Mouse (Mus musculus) right cerebral cortex, adult 2 months (tissue): ENCODE measurements at regions not wholly inside any gene's neighbourhood (a gene's known extent, or its start where the extent isn't known, plus 50 kb on each side); places are given as distances from the start of the nearest gene placed in this dataset.
"Not testable (repeated sequence)": the region's sequence is repeated elsewhere in the genome, so short reads cannot be mapped to it uniquely, and the experiment has no call there.

Experiments
- DNase-seq, 2 experiments: peaks; one replicate each; pipeline ENCODE4 v3.0.0; 2021 to 2022; ENCODE audit warnings: low spot score in 2 of 2

DNA sequence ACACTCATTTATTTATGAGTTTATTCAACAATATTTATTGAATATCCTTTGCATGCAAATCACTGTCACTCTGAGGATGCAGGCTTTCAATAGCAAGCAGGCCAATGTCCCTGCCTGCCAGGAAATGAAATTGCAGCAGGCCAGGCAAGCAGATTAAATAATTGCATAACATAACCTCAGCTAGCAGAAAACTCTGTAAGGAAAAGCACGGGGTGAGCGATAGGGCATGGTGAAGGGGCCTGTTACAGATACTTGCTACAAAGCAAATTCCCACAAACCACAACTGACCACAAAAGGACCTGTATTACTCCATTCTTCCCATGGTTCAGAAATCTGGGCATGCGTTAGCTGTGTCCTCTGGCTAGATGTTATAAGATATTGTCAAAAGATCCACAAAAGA lies 509.8 kb downstream of the Bnc2 start:
- DNase-seq = no peak

DNA sequence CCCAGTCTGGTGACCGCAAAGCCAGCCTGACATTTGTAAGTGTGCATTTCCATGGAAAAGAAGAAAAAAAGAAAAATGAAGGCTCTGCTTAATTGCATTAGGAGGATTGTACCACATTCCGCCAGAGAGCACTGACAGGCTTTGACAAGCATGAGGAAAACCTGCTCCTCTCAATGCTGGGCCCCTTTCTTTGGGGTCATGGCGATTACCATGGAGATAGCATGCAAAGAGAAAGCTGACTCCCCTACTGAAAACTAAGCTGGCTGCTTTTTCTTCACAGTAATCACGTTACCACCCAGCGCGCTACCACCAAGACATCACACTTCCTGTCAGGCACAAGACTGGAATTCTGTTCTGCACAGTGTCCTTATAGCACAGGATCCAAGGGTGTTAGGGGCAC lies 502.2 kb downstream of the Bnc2 start:
- no peak for DNase-seq

DNA sequence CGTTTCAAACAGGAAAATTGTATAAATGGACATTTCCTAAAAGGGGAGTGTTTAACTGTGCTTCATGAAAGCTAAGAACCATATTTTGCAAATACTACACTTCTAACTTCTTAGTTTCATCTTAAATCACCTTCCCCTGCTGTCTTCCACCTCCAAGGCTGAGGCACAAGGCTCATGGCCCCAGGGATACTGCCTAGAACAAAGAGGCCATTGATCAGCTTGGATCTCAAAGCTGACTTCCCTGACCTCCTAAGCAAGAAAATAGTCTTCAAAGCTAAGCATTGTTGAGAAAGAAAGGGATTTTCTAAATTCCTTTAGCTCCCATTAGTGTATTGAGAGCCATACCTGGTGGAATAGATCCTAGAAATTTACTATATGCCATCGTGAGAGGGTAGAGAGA lies 501.6 kb downstream of the Bnc2 start:
- no peak for DNase-seq

DNA sequence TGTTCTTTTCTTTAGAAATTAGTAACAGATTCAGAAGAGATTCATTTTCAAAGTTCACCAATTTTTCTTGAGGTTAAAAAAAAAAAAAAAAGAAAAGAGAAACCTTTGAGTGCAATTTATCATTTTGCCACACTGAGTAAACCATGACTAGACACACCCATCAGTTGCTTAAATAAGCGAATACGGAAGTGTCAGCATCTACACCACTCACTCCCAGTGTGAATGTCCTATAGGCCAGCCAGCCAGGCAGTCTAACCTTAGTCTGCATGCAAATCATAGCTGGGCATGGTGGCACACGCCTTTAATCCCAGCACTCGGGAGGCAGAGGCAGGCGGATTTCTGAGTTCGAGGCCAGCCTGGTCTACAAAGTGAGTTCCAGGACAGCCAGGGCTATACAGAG lies 498.6 kb downstream of the Bnc2 start:
- DNase-seq = not testable (repeated sequence)

DNA sequence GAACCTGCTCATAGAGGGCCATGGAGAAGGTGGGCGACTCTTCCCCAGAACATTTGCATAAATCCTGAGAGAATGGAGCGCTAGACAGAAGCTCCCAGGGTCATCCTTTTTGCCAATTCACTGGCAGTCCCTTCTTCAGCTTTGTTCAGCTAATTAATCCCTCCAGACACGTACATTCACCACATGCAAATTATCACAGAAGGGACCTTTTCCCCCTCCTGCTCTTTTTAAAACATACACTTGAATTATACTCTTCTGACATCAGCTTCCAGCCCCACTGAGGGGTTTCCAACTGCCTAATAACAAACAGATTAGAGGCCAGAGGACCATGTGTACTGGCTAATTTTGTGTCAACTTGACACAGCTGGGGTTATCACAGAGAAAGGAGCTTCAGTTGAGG lies 497.2 kb downstream of the Bnc2 start:
- DNase-seq = no peak

DNA sequence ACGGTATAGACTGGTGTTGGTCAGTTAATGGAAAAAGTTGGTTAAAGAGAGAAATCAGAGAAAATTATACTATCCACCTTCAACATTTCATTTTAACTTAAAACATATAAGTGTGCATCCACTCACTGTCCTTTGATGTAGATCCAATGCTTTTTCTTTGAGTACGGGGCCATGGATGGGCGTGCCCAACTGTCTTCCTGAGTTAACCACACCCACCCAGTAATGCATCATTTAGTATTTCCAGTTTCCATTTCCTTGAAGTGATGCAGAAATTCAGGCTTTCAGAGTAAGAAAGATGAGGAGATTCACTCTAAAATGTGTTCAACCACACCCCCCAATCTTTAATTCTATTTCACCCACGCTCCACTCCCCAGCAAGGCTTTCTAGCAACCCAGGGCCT lies 490.6 kb downstream of the Bnc2 start:
- no peak for DNase-seq

DNA sequence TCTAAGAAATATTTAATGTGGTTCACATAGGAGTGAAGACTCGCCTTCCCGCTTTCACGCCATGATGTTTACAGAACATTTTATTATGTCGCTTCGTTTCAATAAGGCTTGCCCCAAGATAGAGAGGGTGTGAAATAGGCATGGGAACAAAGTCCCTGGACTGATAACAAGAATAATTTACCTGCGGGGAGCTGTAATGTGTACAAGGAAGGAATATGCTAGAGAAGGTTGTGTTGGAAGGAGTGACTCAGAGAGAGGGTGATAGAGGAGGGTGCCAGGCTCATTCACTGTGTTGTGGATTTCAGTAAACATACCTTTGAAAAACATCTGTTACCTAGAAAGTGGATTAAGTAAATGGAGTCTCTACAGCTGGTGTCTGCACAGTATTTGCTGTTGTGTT lies 490.2 kb downstream of the Bnc2 start:
- no peak for DNase-seq

DNA sequence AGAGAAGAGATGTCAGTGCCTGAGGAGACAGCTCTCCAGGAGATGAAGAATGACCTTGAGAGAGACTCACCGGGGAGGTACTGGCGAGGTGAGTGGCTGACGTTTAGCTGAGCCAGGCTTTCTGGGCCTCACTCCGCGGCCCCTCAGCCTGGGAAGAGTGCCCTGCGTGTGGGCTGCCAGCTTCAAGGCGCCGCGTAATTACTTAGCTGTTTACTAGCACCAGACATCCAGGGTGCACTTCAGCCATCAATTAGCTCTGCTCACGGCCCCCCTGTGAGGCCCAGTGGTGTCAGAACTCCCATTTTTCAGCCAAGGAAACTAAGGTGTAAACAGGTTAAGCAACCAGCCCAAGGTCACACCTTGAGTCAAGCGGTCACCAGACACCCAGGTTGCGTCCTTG lies 485.8 kb downstream of the Bnc2 start:
- DNase-seq = no peak

DNA sequence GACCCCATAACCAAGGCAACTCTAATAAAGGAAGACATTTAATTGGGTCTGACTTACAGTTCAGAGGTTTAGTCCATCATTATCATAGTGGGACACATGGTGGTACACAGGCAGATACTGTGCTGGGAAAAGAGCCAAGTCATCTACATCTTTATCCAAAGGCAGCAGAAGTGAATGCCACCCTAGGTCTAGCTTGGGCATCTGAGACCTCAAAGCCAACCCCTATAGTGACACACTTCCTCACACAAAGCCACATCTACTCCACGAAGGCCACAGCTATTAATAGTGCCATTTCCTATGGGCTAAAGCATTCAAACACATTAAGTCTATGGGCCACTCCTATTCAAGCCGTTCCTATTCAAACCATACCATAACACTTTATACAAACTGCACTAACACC lies 483.8 kb downstream of the Bnc2 start:
- no peak for DNase-seq

DNA sequence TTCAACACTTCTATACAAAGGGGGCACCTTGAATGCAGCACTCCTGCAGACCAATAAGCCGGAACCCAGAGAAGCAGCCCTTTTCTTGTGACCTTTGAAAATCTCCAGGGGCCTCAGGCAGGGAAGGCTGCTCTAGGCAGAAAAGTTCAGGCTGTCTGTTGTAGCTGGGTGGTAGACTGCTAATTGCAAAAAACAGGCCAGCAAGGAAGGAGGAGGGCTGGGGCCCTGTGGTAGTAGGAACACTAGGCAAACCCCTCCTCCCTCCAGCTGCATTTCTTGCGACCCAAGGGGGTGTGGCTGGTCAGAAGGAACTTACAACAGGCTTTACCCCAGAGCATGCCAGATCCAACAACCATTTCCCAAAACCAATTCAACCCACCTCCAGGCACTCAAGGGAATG lies 482.8 kb downstream of the Bnc2 start:
- no peak for DNase-seq

DNA sequence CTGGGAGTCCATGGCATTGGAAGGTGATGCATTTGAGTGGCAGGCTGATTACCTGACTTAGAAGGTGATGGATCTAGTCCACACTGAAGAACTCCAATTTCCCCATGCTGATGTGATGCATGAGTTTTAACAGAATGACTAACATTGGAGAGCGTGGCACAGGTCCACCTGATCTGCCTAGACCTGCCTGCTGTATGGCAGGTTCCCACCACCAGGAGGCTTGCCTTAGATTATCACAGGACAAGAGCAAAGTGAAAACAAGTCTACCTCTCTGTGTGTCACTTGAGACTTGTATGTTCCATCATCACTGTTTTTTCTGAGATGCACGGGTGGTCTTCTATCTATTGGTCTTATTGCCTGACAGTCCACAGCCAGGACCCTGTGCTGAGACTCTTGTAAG lies 478.3 kb downstream of the Bnc2 start:
- no peak for DNase-seq

DNA sequence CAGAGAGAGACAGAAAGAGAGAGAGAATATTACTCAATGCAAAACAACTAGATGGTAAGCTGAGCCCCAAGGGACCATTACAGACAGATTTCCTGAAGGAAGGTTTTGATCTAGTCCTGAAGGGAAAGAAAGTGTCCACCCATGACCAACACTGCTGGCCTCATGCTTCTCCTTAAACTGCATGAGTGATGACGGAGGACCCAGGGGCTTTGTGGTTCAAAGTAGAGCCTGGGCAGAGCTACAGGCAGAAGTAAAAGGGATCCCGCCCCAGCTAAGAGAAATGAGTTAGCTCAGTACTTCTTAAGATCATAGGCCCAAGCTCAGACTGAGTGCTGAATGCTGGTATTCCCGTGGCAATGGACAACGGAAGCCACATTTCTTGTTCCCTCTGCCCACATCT lies 476.9 kb downstream of the Bnc2 start:
- DNase-seq = no peak

DNA sequence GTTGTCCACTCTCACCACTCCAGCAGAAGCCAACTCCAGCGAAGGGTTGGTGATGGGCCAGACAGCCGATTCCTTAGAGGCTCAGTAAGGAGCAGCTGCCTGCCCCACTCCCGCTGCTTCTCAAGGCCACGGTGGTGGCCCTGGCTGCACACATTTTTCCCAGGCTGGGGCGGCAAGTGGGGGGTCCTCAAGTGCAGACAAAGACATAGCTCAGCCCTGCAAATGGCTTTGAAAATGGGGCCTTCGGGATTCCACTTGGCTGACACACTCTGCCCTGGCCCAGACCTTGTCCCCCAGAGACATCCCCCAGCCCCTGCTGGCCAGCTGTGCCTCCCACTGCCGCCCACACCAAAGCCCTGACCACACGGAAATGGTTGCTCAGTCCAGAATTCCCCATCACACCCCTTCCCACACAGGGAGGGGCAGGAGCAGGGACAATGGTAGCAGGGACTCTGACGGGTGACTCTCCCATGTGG lies 475.9 kb downstream of the Bnc2 start:
- no peak for DNase-seq

DNA sequence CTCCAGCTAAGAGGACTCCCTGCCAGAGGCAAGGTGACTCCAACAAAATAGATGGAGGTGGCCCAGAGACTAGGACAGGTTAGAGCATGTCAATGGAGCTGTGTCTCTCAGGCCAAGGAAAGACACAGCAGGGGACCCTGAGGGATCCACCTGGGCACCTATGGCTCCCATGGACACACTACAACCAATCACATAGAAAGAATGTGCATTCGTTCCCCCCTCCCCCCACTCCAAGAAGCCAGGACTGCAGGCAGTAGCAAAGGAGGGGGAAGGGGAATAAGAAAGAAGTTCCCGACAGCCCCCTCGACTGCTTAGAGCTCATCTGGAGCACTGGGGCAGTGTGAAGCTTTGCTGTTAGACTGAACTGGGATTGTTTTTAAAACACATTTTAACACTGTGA lies 474.1 kb downstream of the Bnc2 start:
- DNase-seq = no peak

DNA sequence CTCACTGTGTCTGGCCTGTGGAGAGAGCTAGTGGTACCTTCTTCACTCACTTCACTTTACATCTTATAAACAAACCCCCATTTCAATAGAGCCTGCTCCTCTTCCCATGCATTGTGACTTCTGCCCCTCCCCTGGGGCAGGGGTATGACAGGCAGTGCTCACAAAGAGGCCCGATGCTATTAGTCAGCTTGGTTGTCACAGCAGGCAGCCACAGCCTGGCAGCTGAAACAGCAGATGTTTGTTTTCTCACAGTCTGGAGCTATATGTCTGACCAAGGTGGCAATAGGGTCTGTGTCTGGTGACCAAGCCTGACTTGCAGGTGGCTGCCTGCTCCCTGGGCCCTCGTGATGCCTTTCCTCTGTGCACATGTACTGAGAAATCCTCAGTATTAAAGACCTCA lies 472.8 kb downstream of the Bnc2 start:
- DNase-seq = no peak

DNA sequence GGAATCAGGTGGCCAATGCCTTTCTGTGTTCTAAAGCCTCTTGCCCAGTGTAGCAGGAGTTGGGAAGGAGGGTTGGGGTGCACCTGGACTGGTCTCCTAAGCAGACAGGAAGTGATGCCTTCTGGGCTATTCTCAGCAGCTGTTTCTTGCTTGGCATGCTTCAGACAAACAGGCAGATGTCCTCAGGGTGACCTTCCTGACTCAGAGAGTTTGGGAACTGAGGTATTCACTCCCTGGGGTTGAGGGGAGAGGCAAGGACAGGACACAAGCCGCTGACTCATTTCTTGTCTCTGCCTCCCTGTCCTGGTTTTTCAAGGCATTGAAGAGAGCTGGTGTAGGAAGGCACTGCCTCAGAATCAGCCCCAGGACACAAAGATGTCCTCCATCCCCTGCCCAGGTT lies 471.4 kb downstream of the Bnc2 start:
- no peak for DNase-seq

DNA sequence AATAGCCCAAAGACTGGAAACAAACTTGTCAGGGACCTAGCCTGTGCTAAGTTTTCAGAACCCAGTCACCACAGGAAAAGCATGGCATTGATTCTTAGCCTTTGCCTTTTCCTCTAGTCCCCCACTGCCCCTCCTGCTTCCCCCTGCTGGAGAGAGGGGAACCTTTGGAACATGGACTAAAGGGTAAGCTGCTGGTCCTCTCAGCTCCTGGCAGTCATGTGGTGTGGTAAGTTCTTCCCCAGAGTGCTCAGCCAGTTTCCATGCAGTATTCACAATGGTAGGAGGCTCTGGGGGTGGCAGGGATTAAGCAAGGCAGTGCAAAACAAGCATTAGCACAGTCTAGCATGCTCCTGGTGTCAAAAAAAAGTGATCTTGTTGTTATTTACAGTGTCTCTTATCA lies 470.3 kb downstream of the Bnc2 start:
- DNase-seq = no peak

DNA sequence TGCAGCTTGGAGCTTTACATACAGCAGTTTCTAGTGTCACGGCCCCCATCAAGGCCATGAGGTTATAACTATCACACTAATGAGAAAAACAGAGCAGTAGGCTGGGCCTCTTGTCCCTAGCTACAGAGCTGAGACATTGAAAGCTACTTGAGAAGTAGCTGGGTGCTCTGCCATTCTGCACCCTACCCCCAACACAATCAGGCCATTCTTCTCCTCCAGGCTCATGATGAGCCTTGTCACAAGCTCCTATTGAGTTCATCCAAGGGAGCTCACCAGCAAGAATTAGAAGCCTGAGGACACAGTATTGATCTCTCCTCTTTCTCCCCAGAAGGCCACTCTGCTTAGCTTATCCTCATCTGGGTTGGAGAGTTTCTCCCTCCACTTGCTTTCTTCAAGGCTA lies 466.9 kb downstream of the Bnc2 start:
- no peak for DNase-seq

DNA sequence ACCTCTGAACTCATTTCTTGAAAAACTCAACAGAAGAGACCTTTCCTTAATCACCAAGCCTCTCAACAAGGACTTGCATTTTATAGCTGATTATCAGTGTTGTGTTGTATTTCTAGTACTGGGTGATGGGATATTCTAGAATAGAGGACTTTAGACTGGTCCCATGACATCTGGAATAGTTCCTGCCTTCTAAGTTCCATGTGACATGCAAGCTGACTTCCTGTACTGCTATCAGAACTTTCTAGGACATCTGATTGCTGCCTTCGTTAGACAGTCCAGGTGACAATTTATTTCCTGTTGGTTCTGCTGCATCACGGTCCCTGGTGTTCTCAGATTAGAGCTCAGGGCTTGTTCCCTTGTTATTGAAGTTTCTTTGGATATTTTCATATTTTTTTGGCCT lies 465.5 kb downstream of the Bnc2 start:
- DNase-seq = no peak

DNA sequence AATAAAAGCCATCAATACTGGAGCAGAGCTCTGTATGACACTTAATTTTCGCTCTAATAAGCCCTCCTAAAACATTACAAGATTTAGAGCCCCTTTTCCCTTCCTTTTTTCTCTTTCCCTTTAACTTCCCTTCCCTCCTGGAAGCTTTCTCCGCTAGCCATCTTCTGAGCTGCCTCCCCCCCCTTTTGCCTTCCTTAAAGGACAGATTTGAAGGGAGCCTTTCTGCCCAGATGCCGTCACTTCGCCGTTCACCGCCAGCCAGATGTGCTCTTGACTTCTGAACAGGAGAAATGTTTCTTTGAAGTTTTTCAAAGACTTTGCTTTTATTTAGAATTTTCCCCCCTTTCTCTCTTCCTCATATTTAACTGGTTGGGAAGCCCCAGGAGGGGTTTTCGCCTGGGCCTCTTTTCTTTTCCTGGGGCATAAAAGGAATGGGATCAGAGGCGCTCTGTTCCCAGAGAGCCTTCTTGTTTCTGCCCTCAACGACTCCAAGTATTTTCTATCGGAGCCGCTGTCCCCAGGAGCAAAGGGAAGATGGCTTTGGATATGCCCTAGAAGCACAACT lies 463.7 kb downstream of the Bnc2 start:
- no peak for DNase-seq

DNA sequence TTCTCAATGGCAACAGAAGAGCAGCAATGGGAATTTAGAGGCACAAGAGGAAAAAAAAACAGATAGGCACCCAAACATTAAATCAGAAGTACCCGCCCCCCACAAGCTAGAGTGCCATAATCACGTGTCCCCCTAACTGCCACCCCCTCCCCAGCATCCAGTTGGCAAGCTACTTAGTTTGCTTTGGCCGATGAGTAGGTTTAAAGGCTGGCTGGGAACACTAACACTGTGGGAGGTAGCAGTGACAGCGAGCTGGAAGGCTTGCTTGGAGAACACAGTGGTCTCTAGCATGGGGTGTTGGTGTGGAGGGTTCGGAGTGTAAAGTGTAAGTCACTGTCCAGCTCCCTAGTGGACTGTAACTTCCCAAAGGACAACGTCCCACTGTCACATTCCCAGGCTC lies 463.1 kb downstream of the Bnc2 start:
- DNase-seq = no peak

DNA sequence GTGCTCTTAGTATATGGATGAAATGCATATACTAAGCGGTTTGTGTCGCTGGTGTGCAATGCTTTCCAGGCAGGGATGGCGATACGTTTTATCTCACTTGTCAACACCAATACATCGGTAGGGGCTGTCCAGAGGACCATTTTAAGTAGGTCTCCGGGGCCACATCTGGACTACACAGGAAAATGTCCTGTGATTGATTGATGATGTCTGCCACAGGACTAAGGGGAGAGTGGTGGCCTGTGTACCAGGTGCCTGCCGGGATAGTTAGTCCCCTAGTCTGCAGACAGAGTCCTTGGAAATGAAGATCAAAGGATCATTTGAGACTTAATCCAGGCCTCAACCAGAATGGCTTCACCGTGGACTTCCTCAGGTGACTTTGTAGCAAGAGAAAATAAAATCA lies 460.6 kb downstream of the Bnc2 start:
- DNase-seq = no peak

DNA sequence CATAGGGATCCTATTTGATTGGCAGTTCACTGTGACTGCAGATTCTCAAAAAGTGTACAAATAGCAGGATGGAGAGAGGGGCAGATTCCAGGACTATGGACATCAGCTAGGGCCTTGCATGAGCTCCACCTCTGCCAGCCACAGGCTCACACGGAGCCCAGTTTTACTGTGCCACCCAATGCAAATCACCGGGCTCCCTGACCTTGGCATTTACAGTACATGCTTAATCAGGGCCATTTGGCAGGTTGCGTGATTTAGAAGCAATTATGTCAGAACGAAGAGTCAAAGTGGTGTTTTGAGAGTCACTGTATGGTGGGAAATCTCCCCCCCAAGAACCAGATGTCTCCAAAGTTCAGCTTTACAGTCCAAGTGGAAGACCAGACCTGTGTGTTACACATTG lies 456.1 kb downstream of the Bnc2 start:
- no peak for DNase-seq

DNA sequence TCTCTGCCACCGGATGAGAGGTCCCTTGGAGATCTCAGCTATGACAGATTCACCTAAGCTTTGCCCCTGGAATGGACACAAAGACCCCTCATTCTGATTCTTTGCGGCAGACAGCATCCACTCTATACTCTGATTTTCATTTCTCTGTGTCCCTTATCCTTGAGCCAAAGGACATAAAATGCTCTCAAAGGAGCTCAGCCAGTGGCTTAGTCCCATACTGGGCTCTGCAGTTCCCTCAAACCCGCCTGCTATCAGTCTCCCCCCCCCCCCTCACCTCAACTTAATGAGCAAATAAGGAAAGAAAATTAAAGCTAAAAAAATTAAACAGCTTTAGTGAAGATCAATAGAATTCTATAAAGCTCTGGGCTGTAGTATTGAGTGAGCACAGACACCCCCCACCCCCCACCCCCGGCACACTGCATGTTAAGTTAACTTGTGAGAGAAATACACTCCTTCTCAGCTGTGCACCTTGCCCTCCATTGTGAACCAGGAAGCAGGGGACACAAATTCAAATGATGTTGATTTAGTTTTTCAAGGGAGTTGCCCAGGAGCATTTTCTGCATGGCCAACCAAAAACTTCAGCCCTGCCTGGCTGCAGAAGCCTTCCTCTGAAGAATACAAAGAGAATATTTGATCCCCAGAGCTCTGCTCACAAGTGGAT lies 452.9 kb downstream of the Bnc2 start:
- DNase-seq = no peak
